Mouse (Mus musculus) embryonic facial prominence, embryonic 10.5 days (tissue): Measurements from ENCODE around the gene Angel1. TPM values are rescaled to one million over a fixed set of nuclear protein-coding genes. Genes with fewer than 3 reads are reported as not detected.

Source experiments
- DNase-seq: peaks from one replicate; pipeline ENCODE4 v3.0.0-alpha.2; 2017; ENCODE audit warnings: low spot score
- H3K27ac ChIP-seq: fragments of 300-500 bp; sonication (generic); replicated peaks from 2 replicates; pipeline ENCODE4 v1.5.1; 2016; ENCODE audit warnings: mild to moderate bottlenecking
- H3K27me3 ChIP-seq: fragments of 300-500 bp; sonication (generic); replicated peaks from 2 replicates; pipeline ENCODE4 v1.6.1; 2016; ENCODE audit warnings: low read depth, mild to moderate bottlenecking; ENCODE audit not compliant: poor library complexity, severe bottlenecking
- H3K36me3 ChIP-seq: fragments of 300-500 bp; sonication (generic); replicated peaks from 2 replicates; pipeline ENCODE4 v1.6.1; 2016; ENCODE audit warnings: mild to moderate bottlenecking, moderate library complexity
- H3K4me1 ChIP-seq: fragments of 300-500 bp; sonication (generic); 2 replicates; pipeline ENCODE4 v1.6.1; 2016
- H3K4me3 ChIP-seq: fragments of 300-500 bp; sonication (generic); 2 replicates; pipeline ENCODE4 v1.5.1; 2016; ENCODE audit warnings: mild to moderate bottlenecking, moderate library complexity
- H3K9me3 ChIP-seq: fragments of 300-500 bp; sonication (generic); 2 replicates; pipeline ENCODE4 v1.6.1; 2016; ENCODE audit warnings: mild to moderate bottlenecking
- WGBS: fragments of 180-500 bp; shearing (Covaris S2); methylation state at CpG from one replicate; pipeline ENCODE4 v1.1.7; 2016; 5-methylcytosine and 5-hydroxymethylcytosine counted together
- polyA plus RNA-seq: library from polyadenylated mRNA; unstranded; fragments of >200 nt; fragmentation: Nextera tagmentation; extraction: Ambion mirVana; gene quantifications from 2 replicates; pipeline ENCODE4 v1.2.1, GENCODE M21; 2016

The Angel1 gene
- polyA plus RNA-seq, 1 experiment from 2014 or later: 14.3 TPM

GRCm38 (mm10) chr12:86699965-86700926 is 26.0 kb downstream of the Angel1 start:
- no peaks in the 10 kb centered on the region for H3K27me3 ChIP-seq
- DNase-seq: no peak
- WGBS: 42% methylated on average over 19 of the region's 19 CpGs
- H3K9me3 ChIP-seq: no peaks in the 10 kb centered on the region; the same call in 1 of the 2 replicates
- peaks cover 50% of the 10 kb centered on the region for H3K4me1 ChIP-seq
- no peak overlapping the region for H3K4me3 ChIP-seq
- H3K27ac ChIP-seq: peak overlapping the region; percentile 58
- peaks cover 43% of the 10 kb centered on the region for H3K36me3 ChIP-seq

- Histone ChIP-seq H3K4me1 (peaks cover 48% of the 10 kb centered on the region), H3K9me3 (no peaks in the 10 kb centered on the region; the same call in 1 of the 2 replicates), H3K4me3 (no peak overlapping the region), H3K36me3 (peaks cover 49% of the 10 kb centered on the region), H3K27ac (peak overlapping the region; percentile 63), H3K27me3 (no peaks in the 10 kb centered on the region)
- DNase-seq: no peak
Measured at GRCm38 (mm10) chr12:86698537-86698936, 27.7 kb downstream of the Angel1 start.

- Histone ChIP-seq H3K4me1 (peaks cover 49% of the 10 kb centered on the region), H3K9me3 (no peaks in the 10 kb centered on the region; the same call in 1 of the 2 replicates), H3K27ac (no peak overlapping the region), H3K27me3 (no peaks in the 10 kb centered on the region), H3K36me3 (peaks cover 46% of the 10 kb centered on the region), H3K4me3 (no peak overlapping the region)
- 85% methylated on average over 2 of the region's 2 CpGs for WGBS
- no peak for DNase-seq
Measured at GRCm38 (mm10) chr12:86697996-86698395, 28.3 kb downstream of the Angel1 start.

GRCm38 (mm10) chr12:86694441-86694840 is 31.8 kb downstream of the Angel1 start:
- no peaks in the 10 kb centered on the region; the same call in 1 of the 2 replicates for H3K9me3 ChIP-seq
- H3K36me3 ChIP-seq: peaks cover 70% of the 10 kb centered on the region
- H3K4me3 ChIP-seq: no peak overlapping the region
- H3K27ac ChIP-seq: no peak overlapping the region
- H3K27me3 ChIP-seq: no peaks in the 10 kb centered on the region
- 81% methylated on average over 1 of the region's 1 CpGs for WGBS
- peaks cover 27% of the 10 kb centered on the region for H3K4me1 ChIP-seq
- no peak for DNase-seq

GRCm38 (mm10) chr12:86693389-86693788 is 32.9 kb downstream of the Angel1 start:
- no peak overlapping the region for H3K4me3 ChIP-seq
- peaks cover 80% of the 10 kb centered on the region for H3K36me3 ChIP-seq

GRCm38 (mm10) chr12:86692471-86693356 is 33.5 kb downstream of the Angel1 start:
- H3K27ac ChIP-seq: 0 out of 2 replicates have a peak overlapping the region, but pooled peaks have one; percentile 24

More at GRCm38 (mm10) chr12:86693389-86693788, 32.9 kb downstream of the Angel1 start:
- H3K4me1 ChIP-seq: peaks cover 17% of the 10 kb centered on the region
- H3K27me3 ChIP-seq: no peaks in the 10 kb centered on the region
- H3K27ac ChIP-seq: no peak overlapping the region
- no peaks in the 10 kb centered on the region; the same call in 1 of the 2 replicates for H3K9me3 ChIP-seq
- DNase-seq: no peak

GRCm38 (mm10) chr12:86690700-86691485 is 35.4 kb downstream of the Angel1 start:
- 81% methylated on average over 12 of the region's 12 CpGs for WGBS
- H3K9me3 ChIP-seq: no peaks in the 10 kb centered on the region
- peaks cover 91% of the 10 kb centered on the region for H3K36me3 ChIP-seq
- H3K4me3 ChIP-seq: no peak overlapping the region
- H3K27ac ChIP-seq: peak overlapping the region; percentile 24; the same call in 1 of the 2 replicates
- no peak for DNase-seq
- H3K4me1 ChIP-seq: peaks cover 30% of the 10 kb centered on the region
- H3K27me3 ChIP-seq: no peaks in the 10 kb centered on the region

More at GRCm38 (mm10) chr12:86692471-86693356, 33.5 kb downstream of the Angel1 start:
- Histone ChIP-seq H3K36me3 (peaks cover 87% of the 10 kb centered on the region), H3K9me3 (no peaks in the 10 kb centered on the region; the same call in 1 of the 2 replicates), H3K4me1 (peaks cover 17% of the 10 kb centered on the region; the same call in 1 of the 2 replicates), H3K4me3 (no peak overlapping the region), H3K27me3 (no peaks in the 10 kb centered on the region)
- no peak for DNase-seq
- WGBS: 70% methylated on average over 5 of the region's 5 CpGs

GRCm38 (mm10) chr12:86688917-86689316 is 37.3 kb downstream of the Angel1 start:
- no peak overlapping the region for H3K27ac ChIP-seq
- no peaks in the 10 kb centered on the region for H3K9me3 ChIP-seq
- no peak overlapping the region for H3K4me3 ChIP-seq
- H3K4me1 ChIP-seq: peaks cover 30% of the 10 kb centered on the region
- H3K27me3 ChIP-seq: no peaks in the 10 kb centered on the region
- WGBS: 95% methylated on average over 27 of the region's 27 CpGs
- H3K36me3 ChIP-seq: peaks cover 92% of the 10 kb centered on the region
- no peak for DNase-seq

GRCm38 (mm10) chr12:86687971-86688573 is 38.2 kb downstream of the Angel1 start:
- peaks cover 37% of the 10 kb centered on the region for H3K4me1 ChIP-seq
- H3K36me3 ChIP-seq: peaks cover 93% of the 10 kb centered on the region
- H3K27ac ChIP-seq: peak overlapping the region; percentile 24; the same call in 1 of the 2 replicates
- H3K9me3 ChIP-seq: no peaks in the 10 kb centered on the region
- no peak for DNase-seq
- 77% methylated on average over 4 of the region's 4 CpGs for WGBS
- H3K4me3 ChIP-seq: no peak overlapping the region
- H3K27me3 ChIP-seq: no peaks in the 10 kb centered on the region

GRCm38 (mm10) chr12:86687445-86687955 is 38.8 kb downstream of the Angel1 start:
- H3K27me3 ChIP-seq: no peaks in the 10 kb centered on the region
- H3K36me3 ChIP-seq: peaks cover 93% of the 10 kb centered on the region
- H3K4me3 ChIP-seq: no peak overlapping the region
- DNase-seq: no peak
- H3K9me3 ChIP-seq: no peaks in the 10 kb centered on the region
- peaks cover 35% of the 10 kb centered on the region for H3K4me1 ChIP-seq
- H3K27ac ChIP-seq: peak overlapping the region; percentile 21; the same call in 1 of the 2 replicates
- 75% methylated on average over 4 of the region's 4 CpGs for WGBS
